Mouse (Mus musculus) testis, postnatal 14 days (tissue): ENCODE measurements around the gene Parva.

Experiments
- DNase-seq: peaks from one replicate; pipeline ENCODE4 v3.0.0; 2021; ENCODE audit warnings: low spot score

Parva gene

DNA sequence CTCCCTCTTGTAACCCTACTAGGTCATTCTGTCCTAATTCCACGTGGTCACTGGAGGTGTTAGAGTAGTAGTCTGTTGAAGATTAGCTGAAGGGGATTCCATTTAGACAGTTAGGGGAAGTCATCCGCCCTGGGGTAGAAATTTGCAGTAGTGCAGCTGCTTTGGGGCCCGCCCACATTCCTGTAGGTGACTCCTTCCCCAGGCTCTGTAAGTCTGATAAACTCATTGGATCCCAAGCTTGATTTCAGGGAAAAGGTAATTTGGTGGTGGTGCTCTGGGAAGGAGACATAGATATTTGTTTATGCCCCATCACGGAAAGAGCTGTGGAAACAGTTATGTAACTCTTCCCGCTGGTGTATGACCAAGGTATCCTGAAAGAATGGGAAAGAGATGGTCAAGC lies 494 bp upstream of the Parva start:
- no peak for DNase-seq

DNA sequence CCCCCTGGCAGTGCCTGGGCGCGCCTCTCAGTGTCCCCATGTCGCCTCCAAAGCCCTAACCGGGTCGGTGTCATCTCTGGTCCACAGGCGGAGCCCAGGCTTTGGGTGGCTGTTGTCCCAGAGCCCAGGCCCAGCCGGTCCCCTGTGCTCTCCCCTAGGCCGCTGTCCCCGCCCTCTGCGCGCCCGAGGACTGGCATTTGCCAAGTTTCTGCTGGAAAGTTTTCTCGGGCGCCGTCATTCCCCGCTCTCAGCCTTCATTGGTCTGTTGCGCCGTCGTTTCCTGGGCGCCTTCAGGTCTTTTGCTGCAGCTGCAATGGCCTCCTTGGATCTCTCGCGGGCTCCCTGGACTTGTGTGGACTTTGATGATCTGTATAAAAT lies 842 bp downstream of the Parva start:
- peak; percentile 77 for DNase-seq

DNA sequence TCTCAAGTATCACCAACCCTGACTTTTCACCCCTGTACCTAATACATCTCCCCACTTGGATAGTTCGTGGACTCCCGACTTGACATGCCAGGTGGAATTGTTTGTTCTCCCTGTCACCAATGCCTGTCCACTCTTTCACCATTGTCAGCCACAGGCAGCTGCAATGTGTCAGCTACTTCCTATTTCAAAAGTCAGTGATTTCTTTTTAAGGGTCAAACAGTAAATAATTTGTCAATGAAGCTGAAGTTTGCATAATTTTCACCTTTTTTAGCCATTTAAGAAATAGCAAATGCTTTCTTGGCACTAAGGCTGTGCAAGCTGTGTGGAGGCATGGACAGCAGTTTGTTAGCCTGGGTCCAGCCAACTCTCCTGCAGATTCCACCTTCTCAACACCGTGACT lies 12.5 kb downstream of the Parva start:
- no peak for DNase-seq

DNA sequence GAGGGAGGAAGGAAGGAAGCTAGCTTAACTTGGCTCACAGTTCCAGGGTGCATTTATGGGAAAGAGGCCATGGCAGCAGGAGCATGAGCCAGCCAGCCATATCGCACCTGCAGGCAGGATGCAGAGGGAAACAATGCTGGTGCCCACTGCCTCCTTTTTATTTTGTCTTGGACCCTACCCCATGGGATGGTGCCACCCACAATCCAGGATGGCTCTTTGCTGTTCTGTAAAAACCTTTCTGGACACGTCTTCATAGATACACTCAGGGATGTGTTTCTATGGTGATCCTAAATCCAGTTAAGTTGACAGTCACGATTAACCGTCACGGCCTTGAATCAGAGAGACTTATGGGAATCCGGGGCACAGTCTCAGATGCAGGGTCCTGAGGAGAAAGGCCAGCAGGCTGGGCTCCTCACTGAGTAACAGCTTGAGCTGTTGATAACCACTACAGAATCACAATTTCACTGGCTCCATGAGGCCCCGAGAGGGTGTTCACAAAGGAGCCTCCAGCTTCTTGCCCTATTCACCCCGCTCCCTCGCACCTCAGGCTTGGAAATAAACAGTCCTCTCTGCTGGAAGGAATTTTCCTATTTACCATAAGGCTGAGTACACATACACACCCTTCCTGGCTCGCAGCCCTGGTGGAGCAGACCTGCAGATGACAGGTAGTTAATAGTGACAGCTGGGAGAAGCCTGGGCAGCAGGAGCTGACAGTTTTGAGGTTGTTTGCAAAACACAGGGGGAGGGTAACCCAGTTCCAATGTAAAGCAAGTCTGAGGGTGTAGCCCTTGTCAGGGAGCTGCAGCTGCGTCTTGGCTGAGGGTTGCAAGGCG lies 17.1 kb downstream of the Parva start:
- DNase-seq, result no peak

DNA sequence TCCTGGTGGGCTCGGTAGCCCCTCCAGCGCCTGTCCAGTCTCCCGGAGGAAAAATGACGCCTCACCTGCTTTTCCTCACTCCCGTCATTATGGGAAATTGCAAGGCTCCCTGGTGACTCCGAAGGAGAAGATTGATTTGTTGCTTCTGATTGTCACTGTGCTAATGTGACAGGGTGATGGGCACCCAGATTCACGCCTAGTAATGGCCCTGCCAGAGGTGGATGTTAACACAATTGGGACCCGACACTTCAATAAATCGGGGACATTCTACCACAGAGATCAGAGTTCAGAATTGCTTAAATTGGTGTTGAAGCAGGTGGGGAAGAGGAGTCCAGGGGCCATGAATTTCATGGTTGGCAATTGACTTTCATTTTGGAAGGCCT lies 17.7 kb downstream of the Parva start:
- no peak for DNase-seq

DNA sequence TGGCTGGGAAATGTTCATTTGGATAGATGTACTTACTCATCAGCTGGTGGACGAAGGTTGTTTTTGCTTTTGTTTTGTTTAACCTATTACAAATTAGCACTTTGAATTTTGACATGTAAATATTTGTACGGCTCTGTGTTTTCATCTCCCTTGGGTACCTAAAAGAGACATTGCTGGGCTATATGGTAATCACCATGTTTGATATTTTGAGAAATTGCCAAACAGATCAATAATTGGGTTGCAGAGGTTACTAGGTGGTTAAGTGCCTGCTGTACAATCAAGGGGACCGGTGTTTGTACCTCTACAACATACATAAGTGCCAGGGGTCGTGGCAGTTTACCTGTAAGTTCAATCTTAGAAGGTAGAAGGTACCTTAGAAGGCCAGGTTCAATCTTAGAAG lies 19.2 kb downstream of the Parva start:
- DNase-seq, result no peak

DNA sequence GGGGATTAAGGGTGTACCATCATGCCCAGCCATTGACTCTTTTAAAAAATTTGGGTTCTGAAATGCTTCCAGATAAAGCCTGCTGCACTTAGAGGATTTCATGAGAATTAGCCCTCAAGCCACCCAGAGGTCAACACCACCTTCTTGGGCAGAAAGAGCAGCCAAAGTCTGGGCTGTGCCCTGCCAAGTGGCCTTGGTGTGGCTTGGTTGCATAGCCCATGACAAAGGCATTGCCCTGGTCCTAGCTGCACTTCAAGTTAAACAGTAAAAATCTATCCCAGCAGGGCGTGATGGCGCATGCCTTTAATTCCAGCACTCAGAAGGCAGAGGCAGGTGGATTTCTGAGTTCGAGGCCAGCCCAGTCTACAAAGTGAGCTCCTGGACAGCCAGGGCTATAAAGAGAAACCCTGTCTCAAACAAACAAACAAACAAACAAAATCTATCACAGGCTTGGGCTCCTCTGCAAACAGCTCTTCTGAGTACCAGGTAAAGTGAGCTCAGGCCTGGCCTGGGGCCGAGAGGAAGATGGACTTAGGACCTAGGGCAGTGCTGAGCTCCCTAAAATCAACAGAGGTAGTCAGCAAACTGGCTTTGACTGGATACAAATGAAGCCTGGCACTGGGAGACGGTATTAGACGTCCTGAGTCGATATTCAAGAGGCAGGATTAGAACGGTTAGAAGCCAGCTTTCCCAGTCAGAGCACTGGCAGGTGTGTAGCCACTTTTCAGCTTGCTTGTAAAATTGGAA lies 22.8 kb downstream of the Parva start:
- no peak for DNase-seq

DNA sequence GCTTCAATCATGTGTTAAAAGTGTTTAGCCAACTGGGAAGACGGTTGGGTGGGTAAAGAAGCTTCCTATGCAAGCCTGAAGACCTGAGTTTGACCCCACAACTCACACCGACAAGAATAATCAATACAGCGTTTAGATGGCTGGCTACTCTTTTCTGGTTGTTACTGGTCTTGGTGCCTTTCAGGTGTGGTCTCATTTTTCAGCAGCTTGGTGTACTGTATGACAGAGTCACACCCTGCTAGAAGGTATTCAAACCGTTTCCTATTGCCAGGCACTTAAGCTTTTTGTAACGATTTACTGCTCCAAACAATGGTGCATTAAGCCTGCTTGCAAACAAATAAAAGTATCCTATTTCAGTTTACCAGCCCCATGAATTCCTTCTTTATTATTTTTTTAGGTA lies 25.2 kb downstream of the Parva start:
- DNase-seq, result no peak

DNA sequence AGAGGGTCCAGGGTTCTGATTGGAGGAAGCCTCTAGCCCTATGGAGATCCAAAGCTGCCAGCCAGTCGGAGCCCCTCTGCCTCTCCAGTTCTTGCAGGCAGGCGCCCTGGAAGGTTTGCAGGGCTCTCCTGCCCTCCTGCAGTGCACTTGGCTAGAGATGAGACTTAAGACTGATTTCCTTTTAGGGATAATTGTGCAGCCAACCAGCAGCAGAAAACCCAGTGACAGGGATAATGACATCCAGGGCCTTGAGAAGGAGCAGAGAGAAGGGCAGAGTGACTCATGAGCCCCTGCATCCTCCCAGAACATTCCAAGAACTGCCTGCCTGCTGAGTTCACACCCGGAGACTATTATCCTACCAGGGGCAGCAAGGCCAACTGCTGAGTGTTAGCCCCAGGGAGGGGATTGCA lies 26.5 kb downstream of the Parva start:
- DNase-seq, result no peak

DNA sequence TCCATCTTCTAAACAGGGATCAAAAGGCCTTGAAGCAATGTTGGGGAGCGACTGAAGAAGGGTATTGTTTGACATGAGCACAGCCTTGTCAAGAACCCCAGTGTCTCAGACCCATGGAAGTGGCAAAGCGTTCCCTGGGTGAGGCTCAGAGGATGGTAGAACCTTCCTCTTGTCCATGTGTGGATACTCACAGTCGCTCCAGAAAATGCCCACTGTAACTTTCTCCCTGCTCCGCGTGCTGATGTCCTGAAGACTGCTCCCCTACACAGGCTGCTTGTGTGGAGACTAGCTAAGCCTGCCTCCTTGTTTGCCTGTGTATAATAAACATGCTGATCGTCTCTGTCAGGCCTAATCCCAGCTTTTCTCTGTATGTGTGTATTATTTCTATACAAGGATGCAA lies 27.1 kb downstream of the Parva start:
- no peak for DNase-seq

DNA sequence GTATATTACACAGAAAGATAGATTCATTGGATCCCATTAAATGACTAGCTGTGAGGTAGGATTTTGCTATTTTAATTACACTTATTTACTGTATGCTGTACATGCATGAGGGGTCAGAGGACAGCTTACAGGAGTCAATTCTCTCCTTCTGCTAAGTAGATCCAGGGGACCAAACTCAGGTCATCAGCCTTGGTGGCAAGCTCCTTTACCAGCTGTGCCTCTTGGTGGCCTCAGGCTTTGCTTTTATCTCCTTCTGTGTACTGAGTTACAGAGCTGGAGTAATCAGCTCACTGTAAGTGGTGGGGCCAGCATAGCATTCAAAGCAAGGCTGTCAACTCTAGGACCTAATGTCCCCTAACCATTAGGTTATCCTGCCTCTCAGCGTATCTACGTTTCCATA lies 27.6 kb downstream of the Parva start:
- no peak for DNase-seq

DNA sequence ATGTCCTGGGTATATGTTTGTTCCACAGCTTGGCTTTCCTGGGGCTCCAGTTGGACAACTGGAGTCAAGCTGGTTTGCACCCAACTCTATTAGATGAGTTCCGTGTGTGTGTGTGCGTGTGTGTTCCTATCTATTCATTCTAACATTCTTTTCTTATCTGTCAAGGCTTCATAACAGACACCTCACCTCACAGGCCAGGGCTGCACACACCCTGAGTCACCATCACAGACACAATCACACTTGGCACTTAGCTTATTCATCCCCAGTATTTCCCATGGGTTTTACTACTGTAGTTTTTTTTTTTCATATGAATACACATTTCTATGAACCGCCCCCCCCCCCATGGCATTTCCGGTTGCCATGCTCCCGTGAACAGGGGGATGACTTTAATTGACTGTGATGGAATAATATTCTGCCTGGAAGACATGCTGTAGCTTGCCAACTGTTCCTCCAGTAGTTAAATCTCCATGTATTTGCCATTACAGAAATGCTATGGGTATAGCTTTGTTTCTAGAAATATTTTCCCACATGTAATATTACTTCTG lies 28.3 kb downstream of the Parva start:
- no peak for DNase-seq

DNA sequence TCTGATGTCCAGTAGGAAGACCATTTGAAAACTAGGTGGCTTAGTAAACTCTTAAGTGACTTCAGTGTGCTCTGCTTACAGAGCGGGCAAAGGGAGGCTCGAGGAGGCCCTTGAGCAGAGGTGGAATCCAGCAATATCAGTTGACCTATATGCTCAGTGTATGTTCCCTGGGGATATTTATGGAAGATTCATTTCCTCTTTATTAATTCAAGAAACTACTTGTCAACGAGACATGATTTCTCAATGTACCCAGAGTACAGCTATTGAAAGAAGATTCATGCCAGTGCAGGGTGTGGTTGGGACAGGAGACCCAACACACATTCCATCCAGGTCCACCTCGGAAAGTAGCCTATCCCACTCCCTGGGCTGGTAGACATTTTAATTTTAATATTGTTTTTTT lies 30.1 kb downstream of the Parva start:
- no peak for DNase-seq

DNA sequence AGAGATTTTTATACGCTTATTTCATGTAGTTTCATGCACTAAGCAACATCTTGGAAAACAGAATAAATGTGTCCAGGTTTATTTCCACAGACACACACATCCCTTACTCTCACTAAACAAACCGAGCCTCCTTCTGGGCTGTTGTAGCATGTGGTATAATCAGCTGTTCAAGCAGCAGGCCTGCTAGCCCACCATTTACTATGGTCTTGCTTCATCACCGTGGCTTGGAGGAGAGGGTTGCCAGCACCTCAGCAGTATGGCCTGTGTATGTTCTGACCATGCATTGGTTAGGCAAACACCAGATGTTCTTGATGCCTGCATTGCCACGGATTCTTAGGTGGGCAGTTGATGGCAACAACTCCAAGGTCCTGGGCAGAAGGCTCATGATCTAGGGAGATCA lies 30.6 kb downstream of the Parva start:
- DNase-seq, result no peak

DNA sequence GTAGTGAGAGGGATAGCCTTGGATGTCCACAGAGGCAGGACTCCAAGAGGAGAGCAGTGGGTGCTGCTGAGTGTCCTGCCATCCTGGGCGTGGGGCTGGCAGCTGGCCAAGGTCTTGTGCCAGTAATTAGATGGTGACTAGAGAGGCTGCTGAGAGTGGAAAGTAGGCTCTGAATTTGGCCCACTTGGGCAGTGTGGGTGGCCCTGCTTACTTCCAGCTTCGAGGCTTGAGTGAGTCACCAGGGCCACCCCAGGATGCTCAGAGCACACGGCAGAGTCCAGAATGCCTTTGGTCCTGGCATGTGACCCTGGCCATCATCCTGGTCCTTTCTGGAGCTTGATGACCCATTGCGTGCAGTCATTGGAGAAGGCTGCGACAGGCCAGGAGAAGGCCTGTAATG lies 31.1 kb downstream of the Parva start:
- no peak for DNase-seq

DNA sequence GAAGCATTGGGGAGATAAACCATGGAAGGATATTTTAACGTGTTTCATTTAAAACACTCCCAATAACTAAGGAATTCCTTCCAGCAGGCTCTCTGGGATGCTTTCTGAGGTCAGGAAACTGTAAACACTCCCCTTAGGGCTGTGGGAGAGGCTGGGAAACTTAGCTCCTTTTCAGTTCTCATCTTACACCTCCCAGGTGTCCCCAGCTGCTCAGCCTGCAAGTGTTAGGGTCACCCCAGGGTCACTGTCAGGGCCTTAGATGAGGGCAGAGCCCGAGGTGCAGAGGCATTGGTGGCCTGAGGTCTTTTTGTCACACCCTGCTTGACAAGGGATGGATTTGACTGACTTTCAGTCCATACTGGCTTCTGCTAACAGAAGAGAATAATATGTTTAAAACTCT lies 35.8 kb downstream of the Parva start:
- DNase-seq, result no peak

DNA sequence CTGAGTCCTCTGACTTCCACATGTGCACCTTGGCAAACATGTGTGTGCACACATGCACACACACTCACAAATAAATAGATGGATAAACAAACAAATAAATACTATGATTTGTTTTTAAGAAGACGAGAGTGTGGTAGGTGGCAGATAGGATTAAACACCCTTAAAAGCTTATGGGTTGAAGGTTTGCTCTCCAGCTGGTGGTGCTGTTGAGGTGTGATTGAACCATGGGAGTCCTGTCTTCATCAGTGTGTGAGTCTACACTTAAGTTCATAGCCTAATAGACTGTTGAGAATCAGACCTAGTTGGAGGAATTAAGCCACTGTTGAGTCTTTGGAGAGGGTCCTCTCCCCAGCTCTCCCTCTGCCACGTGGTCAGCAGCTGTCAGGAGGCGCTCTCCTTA lies 38.6 kb downstream of the Parva start:
- DNase-seq, result no peak

DNA sequence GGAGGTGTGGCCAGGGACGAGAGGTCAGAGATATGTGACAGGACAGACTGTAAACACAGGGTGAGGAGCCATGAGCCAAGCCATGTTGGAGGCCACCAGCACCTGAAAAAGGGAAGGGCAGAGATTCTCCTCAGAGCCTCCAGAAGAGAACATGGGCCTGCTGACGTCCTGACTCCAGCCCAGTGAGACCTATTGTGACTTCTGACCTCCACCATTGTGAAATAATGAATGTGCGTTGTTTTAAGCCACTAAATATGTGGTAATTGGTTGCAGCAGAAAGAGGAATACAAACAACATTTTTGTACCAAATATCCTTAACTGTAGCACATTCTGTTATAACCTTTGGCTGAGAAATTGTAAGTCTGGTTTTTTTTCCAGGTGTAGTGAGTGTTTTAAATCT lies 39.5 kb downstream of the Parva start:
- DNase-seq, result no peak

DNA sequence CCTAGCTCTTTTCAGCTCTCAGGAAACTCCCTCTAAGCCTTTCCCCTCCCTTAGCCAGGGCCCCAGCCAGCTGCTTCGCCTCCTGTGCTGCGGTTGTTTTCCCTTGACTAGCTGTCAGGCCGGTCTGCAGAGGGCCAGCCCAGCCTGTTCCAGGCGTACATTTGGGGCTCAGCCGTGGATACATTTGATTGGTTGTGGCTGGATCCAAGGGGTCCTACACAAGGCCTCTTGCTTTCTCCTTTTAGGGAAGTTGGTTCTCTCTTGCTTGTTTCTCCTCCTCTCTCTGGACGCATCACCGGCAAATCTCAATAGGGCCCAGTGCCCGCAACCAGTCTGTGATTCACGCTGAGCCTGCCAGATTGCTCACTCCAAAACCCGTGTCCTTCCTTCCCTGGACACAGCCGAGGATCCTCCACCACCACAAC lies 40.4 kb downstream of the Parva start:
- DNase-seq, result peak; percentile 58

DNA sequence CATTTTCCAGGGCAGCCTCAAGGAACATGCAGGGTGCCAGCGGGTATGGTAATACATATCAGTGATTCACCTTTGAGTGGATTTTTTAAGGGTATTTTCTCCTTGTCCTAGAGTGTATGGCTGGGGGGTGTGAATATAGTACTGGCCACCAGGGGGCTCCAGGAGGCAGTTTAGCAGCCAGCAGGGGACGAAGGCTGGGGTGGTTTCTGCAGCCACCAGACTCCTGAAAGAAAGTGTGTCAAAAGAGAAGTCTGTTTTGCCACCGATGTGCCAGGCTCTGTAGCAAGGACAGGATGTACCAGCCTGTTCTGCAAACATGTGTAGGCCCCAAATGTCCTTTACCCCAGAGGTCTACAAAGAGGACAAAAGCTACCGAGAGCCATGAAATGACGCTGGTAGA lies 42.5 kb downstream of the Parva start:
- DNase-seq, result peak; percentile 54

DNA sequence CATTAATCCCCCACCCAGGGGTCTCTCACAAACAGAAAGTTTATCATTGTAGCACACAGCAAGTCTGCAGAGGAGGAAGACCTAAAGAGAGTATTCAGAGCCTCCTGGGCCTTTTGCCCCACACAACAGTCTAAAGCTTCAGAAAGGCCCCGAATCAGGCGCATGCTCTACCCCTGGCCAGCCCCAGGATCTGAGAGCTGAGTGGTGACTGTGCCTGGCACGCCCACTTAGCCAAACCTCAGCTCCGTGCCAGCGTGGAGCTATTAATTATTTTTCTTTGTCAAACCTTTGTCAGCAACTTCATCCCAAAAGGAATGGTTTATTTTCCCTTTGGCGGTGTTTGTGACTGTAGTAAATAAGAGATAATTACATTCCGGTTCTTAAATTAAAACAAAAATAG lies 44.0 kb downstream of the Parva start:
- DNase-seq, result no peak

DNA sequence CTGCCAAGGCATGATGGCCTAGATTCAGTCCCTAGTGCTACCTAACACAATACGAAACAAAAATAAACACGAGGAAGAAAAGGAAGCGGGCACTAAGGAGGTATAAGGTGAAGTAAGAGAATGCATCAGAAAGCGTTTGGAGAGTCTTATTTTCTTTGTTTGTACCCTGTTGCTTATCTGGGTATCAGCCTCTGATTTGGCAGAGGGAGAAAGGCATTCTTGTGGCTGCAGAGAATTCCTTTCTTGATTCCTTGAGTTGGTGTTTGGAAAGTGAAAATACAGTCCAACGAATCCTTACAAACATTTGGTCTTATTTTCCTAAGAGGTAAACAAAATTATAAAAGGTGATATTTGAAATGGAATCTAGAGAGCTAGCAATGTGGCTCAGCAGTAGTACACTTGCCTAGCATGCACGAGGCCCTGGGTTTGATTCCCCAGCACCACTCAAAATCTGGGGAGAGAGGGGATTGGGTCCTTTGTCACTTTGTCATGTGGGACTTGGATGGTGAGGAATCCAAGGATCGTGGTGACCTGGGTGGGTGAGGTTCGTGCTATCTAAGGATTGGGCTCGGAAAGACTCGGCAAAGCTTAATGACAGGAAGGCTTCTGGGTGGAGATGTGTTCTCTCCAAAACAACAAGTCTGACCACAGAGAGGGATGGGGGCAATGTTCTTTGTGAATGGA lies 44.9 kb downstream of the Parva start:
- no peak for DNase-seq

DNA sequence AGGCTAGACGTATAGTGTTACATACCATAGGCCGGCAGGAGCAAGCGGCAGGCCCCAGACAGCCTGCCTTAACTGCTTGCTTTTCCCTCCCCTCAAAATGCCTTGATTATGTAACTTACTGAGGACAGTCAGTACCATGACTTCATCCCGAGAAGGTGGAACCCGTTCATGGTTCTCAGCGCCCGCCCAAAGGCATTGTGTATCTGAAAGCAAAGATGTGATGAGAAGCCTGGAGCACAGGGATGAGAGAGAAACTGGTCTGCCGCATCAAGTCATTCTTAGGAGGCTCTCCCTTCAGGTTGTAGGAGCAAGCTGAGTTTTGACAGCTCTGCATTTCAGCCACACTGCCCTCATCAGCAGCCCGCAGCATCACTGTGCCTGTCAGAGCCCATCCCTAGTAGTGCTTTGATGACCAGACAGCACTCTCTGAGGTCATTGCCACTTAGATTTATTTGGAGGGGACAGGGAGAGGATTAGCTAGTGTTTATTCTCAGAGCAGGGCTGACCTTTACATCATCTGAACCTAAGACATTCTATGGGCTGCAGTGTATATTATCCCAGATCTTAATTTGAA lies 45.5 kb downstream of the Parva start:
- DNase-seq, result no peak
